Mouse (Mus musculus): Measurements from ENCODE around the gene Sema6d.

GRCm38 (mm10) chr2:124651146-124651545 is 561.4 kb downstream of the Sema6d start:
- TF ChIP-seq CTCF (IDR thresholded peaks at IDR 0.05; ENCODE audit: low read depth, low read length) (no peak), EP300 (IDR thresholded peaks at IDR 0.05; ENCODE audit: insufficient read depth, low read depth, low read length) (no peak)

All from ES-Bruce4 (cell line).